Mouse (Mus musculus): Measurements from ENCODE around the gene Rep15. TPM values are rescaled to one million over a fixed set of nuclear protein-coding genes. Genes with fewer than 3 reads are reported as not detected.

Rep15 gene
- polyA plus RNA-seq, 1 experiment = 0.16 TPM

GRCm38 (mm10) chr6:146999302-146999701 lies 33.1 kb upstream of the Rep15 start:
- Histone ChIP-seq H3K27me3 (ENCODE audit: control insufficient read depth, insufficient read depth, low read length) (no peaks in the 10 kb centered on the region), H3K4me1 (replicated peaks; ENCODE audit: control insufficient read depth, insufficient read depth, low read length) (no peaks in the 10 kb centered on the region), H3K4me3 (ENCODE audit: control insufficient read depth, insufficient read depth, low read length) (no peak overlapping the region), H3K27ac (ENCODE audit: control insufficient read depth, insufficient read depth, low read length) (no peak overlapping the region), H3K36me3 (ENCODE audit: control insufficient read depth, insufficient read depth, low read length) (no peaks in the 10 kb centered on the region)
- TF ChIP-seq CTCF (IDR thresholded peaks at IDR 0.05; ENCODE audit: borderline replicate concordance, control insufficient read depth, extremely low read depth, insufficient read depth, low read length, poor library complexity) (no peak), POLR2A (IDR thresholded peaks at IDR 0.05; ENCODE audit: control insufficient read depth, extremely low read depth, insufficient read depth, low read length, poor library complexity) (no peak)
- DNase-seq = no peak
- WGBS = 90% methylated on average over 9 of the region's 9 CpGs

- Histone ChIP-seq H3K4me1 (replicated peaks; ENCODE audit: control insufficient read depth, insufficient read depth, low read length) (no peaks in the 10 kb centered on the region), H3K36me3 (ENCODE audit: control insufficient read depth, insufficient read depth, low read length) (no peaks in the 10 kb centered on the region), H3K27me3 (ENCODE audit: control insufficient read depth, insufficient read depth, low read length) (no peaks in the 10 kb centered on the region), H3K4me3 (ENCODE audit: control insufficient read depth, insufficient read depth, low read length) (no peak overlapping the region), H3K27ac (ENCODE audit: control insufficient read depth, insufficient read depth, low read length) (no peak overlapping the region)
- DNase-seq = no peak
- 92% methylated on average over 2 of the region's 2 CpGs for WGBS
- TF ChIP-seq CTCF (IDR thresholded peaks at IDR 0.05; ENCODE audit: borderline replicate concordance, control insufficient read depth, extremely low read depth, insufficient read depth, low read length, poor library complexity) = no peak
- TF ChIP-seq POLR2A (IDR thresholded peaks at IDR 0.05; ENCODE audit: control insufficient read depth, extremely low read depth, insufficient read depth, low read length, poor library complexity) = no peak
These were observed 32.6 kb upstream of the Rep15 start for GRCm38 (mm10) chr6:146999755-147000154.

GRCm38 (mm10) chr6:147008148-147008547 lies 24.2 kb upstream of the Rep15 start:
- H3K4me1 ChIP-seq (replicated peaks; ENCODE audit: control insufficient read depth, insufficient read depth, low read length) = no peaks in the 10 kb centered on the region
- DNase-seq = peak; percentile 65
- no peak overlapping the region for H3K4me3 ChIP-seq (ENCODE audit: control insufficient read depth, insufficient read depth, low read length)
- no peak overlapping the region for H3K27ac ChIP-seq (ENCODE audit: control insufficient read depth, insufficient read depth, low read length)
- no peaks in the 10 kb centered on the region for H3K36me3 ChIP-seq (ENCODE audit: control insufficient read depth, insufficient read depth, low read length)
- no peaks in the 10 kb centered on the region for H3K27me3 ChIP-seq (ENCODE audit: control insufficient read depth, insufficient read depth, low read length)
- WGBS = 79% methylated on average over 3 of the region's 3 CpGs
- TF ChIP-seq CTCF (IDR thresholded peaks at IDR 0.05; ENCODE audit: borderline replicate concordance, control insufficient read depth, extremely low read depth, insufficient read depth, low read length, poor library complexity) (no peak), POLR2A (IDR thresholded peaks at IDR 0.05; ENCODE audit: control insufficient read depth, extremely low read depth, insufficient read depth, low read length, poor library complexity) (no peak)

- TF ChIP-seq POLR2A (IDR thresholded peaks at IDR 0.05; ENCODE audit: control insufficient read depth, extremely low read depth, insufficient read depth, low read length, poor library complexity) (no peak), CTCF (IDR thresholded peaks at IDR 0.05; ENCODE audit: borderline replicate concordance, control insufficient read depth, extremely low read depth, insufficient read depth, low read length, poor library complexity) (no peak)
- Histone ChIP-seq H3K36me3 (ENCODE audit: control insufficient read depth, insufficient read depth, low read length) (no peaks in the 10 kb centered on the region), H3K27me3 (ENCODE audit: control insufficient read depth, insufficient read depth, low read length) (no peaks in the 10 kb centered on the region), H3K4me3 (ENCODE audit: control insufficient read depth, insufficient read depth, low read length) (no peak overlapping the region), H3K27ac (ENCODE audit: control insufficient read depth, insufficient read depth, low read length) (no peak overlapping the region), H3K4me1 (replicated peaks; ENCODE audit: control insufficient read depth, insufficient read depth, low read length) (no peaks in the 10 kb centered on the region)
- DNase-seq = no peak
- WGBS = 83% methylated on average over 6 of the region's 6 CpGs
These were observed 22.0 kb upstream of the Rep15 start for GRCm38 (mm10) chr6:147010358-147010757.

- DNase-seq = no peak
- Histone ChIP-seq H3K27me3 (ENCODE audit: control insufficient read depth, insufficient read depth, low read length) (no peaks in the 10 kb centered on the region), H3K36me3 (ENCODE audit: control insufficient read depth, insufficient read depth, low read length) (no peaks in the 10 kb centered on the region), H3K4me3 (ENCODE audit: control insufficient read depth, insufficient read depth, low read length) (no peak overlapping the region), H3K4me1 (replicated peaks; ENCODE audit: control insufficient read depth, insufficient read depth, low read length) (no peaks in the 10 kb centered on the region), H3K27ac (ENCODE audit: control insufficient read depth, insufficient read depth, low read length) (no peak overlapping the region)
- TF ChIP-seq CTCF (IDR thresholded peaks at IDR 0.05; ENCODE audit: borderline replicate concordance, control insufficient read depth, extremely low read depth, insufficient read depth, low read length, poor library complexity) = no peak
- no peak for TF ChIP-seq POLR2A (IDR thresholded peaks at IDR 0.05; ENCODE audit: control insufficient read depth, extremely low read depth, insufficient read depth, low read length, poor library complexity)
- 95% methylated on average over 15 of the region's 15 CpGs for WGBS
These were observed 21.4 kb upstream of the Rep15 start for GRCm38 (mm10) chr6:147010811-147011520.

- Histone ChIP-seq H3K27me3 (ENCODE audit: control insufficient read depth, insufficient read depth, low read length) (no peaks in the 10 kb centered on the region), H3K27ac (ENCODE audit: control insufficient read depth, insufficient read depth, low read length) (no peak overlapping the region), H3K4me3 (ENCODE audit: control insufficient read depth, insufficient read depth, low read length) (no peak overlapping the region), H3K4me1 (replicated peaks; ENCODE audit: control insufficient read depth, insufficient read depth, low read length) (no peaks in the 10 kb centered on the region), H3K36me3 (ENCODE audit: control insufficient read depth, insufficient read depth, low read length) (no peaks in the 10 kb centered on the region)
- TF ChIP-seq POLR2A (IDR thresholded peaks at IDR 0.05; ENCODE audit: control insufficient read depth, extremely low read depth, insufficient read depth, low read length, poor library complexity) = no peak
- TF ChIP-seq CTCF (IDR thresholded peaks at IDR 0.05; ENCODE audit: borderline replicate concordance, control insufficient read depth, extremely low read depth, insufficient read depth, low read length, poor library complexity) = no peak
- DNase-seq = no peak
- WGBS = 90% methylated on average over 6 of the region's 6 CpGs
These were observed 20.8 kb upstream of the Rep15 start for GRCm38 (mm10) chr6:147011555-147011954.

All from thymus, adult 2 months (tissue).